ENCODE assay signal across 8 mouse cellular contexts in the genomic region with DNA sequence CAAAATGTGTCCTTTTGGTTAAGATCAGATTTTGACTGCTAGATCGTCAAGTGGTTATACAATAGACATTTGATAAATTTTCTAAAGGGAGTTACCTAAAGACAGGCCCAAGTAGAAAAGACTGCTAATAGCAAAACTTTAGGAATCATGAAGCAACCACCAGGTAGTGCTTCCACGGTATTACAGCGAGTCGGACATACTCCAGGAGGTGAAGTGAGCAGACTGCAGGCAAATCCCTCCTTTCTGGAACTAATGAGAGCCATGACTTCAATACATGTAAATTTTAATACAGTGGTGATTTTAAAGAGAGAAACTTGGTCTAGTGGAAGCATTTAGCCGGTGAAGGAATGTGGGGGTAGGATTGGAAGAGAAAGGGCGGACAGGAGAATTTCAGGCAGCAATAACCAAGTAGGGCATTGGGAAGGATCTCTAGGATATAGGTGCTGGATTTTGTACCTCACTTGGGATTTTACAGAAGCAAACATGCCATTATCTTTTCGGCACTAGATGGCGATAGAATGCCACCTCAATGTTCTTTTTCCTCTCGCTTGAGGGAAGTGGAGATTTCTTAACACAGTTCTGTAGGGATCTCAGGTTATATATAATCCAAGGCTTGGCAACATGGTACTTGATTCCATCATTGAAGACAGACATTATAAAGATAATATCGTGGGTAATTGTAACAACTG. TPM values are rescaled to one million over a fixed set of nuclear protein-coding genes. Genes with fewer than 3 reads are reported as not detected.
DNase-seq lines count a peak whose midpoint lies in the region; ATAC-seq and TF ChIP-seq lines count a peak whose summit lies in the region.

No protein-coding gene starts in this region.

- peak overlapping the region; percentile 82 for H3K4me3 ChIP-seq in intestine, postnatal 0 days (ENCODE audit: low read depth, low read length)

- peak overlapping the region; percentile 76; the same call in 1 of the 2 replicates for H3K9ac ChIP-seq in intestine, postnatal 0 days (ENCODE audit: low read depth, low read length)

- peak; percentile 97 for TF ChIP-seq CTCF in intestine, postnatal 0 days (IDR thresholded peaks at IDR 0.05; ENCODE audit: low read depth)

- peak; percentile 58 for DNase-seq in urinary bladder, postnatal 14 days (ENCODE audit: low spot score)
- no peak for DNase-seq in urinary bladder, postnatal 4 days (ENCODE audit: low spot score in 2 of 2)
- DNase-seq in cerebellum, postnatal 14 days: peak; percentile 79 to 84
- peak; percentile 26 to 64 for DNase-seq in frontal cortex, postnatal 10 days (ENCODE audit: low spot score in 2 of 2)
- peak; percentile 80 to 91 for DNase-seq in left cerebral cortex, postnatal 25 days (ENCODE audit: low spot score in 2 of 2)
- peak; percentile 83 for DNase-seq in mesoderm, embryonic 11.5 days (ENCODE audit: low read depth, low spot score)
- DNase-seq in skeletal muscle tissue, adult 2 months (ENCODE audit: low read depth, low spot score): peak; percentile 50

- WGBS in intestine, postnatal 0 days: 2% methylated on average over 10 of the region's 10 CpGs

- no peaks in the 10 kb centered on the region for H3K9me3 ChIP-seq in intestine, postnatal 0 days (ENCODE audit: control insufficient read depth)

- intact Hi-C loops in left cerebral cortex, postnatal 25 days (cut with DNase I): loop anchor here (1.0 to 5.0 kb wide), 4 partner anchors 66 to 298 kb away; partner anchors contain the start of genes Entpd6, Gins1 and Pygb

- H3K27me3 ChIP-seq in intestine, postnatal 0 days (replicated peaks; ENCODE audit: control insufficient read depth, insufficient read depth, low read length): no peaks in the 10 kb centered on the region

- no peaks in the 10 kb centered on the region for H3K4me1 ChIP-seq in intestine, postnatal 0 days (replicated peaks; ENCODE audit: control insufficient read depth, insufficient read depth, low read length)

- H3K4me2 ChIP-seq in intestine, postnatal 0 days (replicated peaks; ENCODE audit: low read depth): peak overlapping the region; percentile 88

- H3K27ac ChIP-seq in intestine, postnatal 0 days (ENCODE audit: low read depth, low read length): no peak overlapping the region

- H3K36me3 ChIP-seq in intestine, postnatal 0 days (ENCODE audit: control insufficient read depth, insufficient read depth): no peaks in the 10 kb centered on the region

- peak; percentile 58; the same call in 1 of the 2 replicates for ATAC-seq in intestine, postnatal 0 days

RNA-seq across cellular contexts. Expression of gene Apmap, which starts 0.6 kb away (rescaled TPM):
- 24.4 TPM in 2 replicates for polyA plus RNA-seq in intestine, postnatal 0 days (2015; fragmentation: Nextera tagmentation; extraction: Ambion mirVana)
- 10 to 100 TPM; 54.3 to 57.0 TPM for total RNA-seq in left cerebral cortex, postnatal 25 days (2021)

RNA-seq across cellular contexts. Expression of gene Cst7, which starts 38.8 kb away (rescaled TPM):
- 0.16 TPM in 1 of 2 replicates, not detected in the other for polyA plus RNA-seq in intestine, postnatal 0 days (2015; fragmentation: Nextera tagmentation; extraction: Ambion mirVana)
- not detected for total RNA-seq in left cerebral cortex, postnatal 25 days (2021)

RNA-seq across cellular contexts. Expression of gene Acss1, which starts 59.3 kb away (rescaled TPM):
- 36.5 and 44.3 TPM in 2 replicates for polyA plus RNA-seq in intestine, postnatal 0 days (2015; fragmentation: Nextera tagmentation; extraction: Ambion mirVana)
- 10 to 100 TPM; 16.5 to 20.4 TPM for total RNA-seq in left cerebral cortex, postnatal 25 days (2021)

Comparison
In these comparisons a context has a peak if more than half of its experiments do, and no peak if none do; other contexts are left out.
1. DNase-seq: peak in urinary bladder, postnatal 14 days (single experiment), cerebellum, postnatal 14 days (2 of 2), frontal cortex, postnatal 10 days (2 of 2), left cerebral cortex, postnatal 25 days (2 of 2), mesoderm, embryonic 11.5 days (single experiment) and skeletal muscle tissue, adult 2 months (single experiment); none in urinary bladder, postnatal 4 days (0 of 2).